Mouse (Mus musculus) thymus, adult 2 months (tissue): ENCODE data around the gene Cntnap5b.

ENCODE experiments used
- CTCF ChIP-seq: fragments of 200-500 bp; IDR thresholded peaks from 2 replicates; pipeline ENCODE4 v1.5.1; 2012; ENCODE audit warnings: mild to moderate bottlenecking, control low read depth, low read length, moderate library complexity, borderline replicate concordance; ENCODE audit not compliant: control insufficient read depth, poor library complexity, insufficient read depth; ENCODE audit errors: extremely low read depth
- POLR2A ChIP-seq: fragments of 200-500 bp; IDR thresholded peaks from 2 replicates; pipeline ENCODE4 v1.6.1; 2012; ENCODE audit warnings: mild to moderate bottlenecking, low read length, control low read depth, moderate library complexity; ENCODE audit not compliant: control insufficient read depth, poor library complexity, insufficient read depth; ENCODE audit errors: extremely low read depth

- TF ChIP-seq POLR2A, result no peak
- no peak for TF ChIP-seq CTCF
These were observed 99.8 kb downstream of the Cntnap5b start for GRCm38 (mm10) chr1:99872344-99872743.
